Mouse (Mus musculus): ENCODE data around the gene Pawr. TPM values are rescaled to one million over a fixed set of nuclear protein-coding genes. Genes with fewer than 3 reads are reported as not detected.
"Not testable (repeated sequence)": the region's sequence is repeated elsewhere in the genome, so short reads cannot be mapped to it uniquely, and the experiment has no call there.

Pawr gene
- polyA plus RNA-seq, 1 experiment from 2014 or later, result 4.6 TPM

- Histone ChIP-seq H3K36me3 (no peaks in the 10 kb centered on the region), H3K4me1 (replicated peaks) (peaks cover 8% of the 10 kb centered on the region), H3K4me3 (no peak overlapping the region), H3K27ac (no peak overlapping the region), H3K4me2 (no peak overlapping the region), H3K9ac (no peak overlapping the region), H3K9me3 (no peaks in the 10 kb centered on the region), H3K27me3 (no peaks in the 10 kb centered on the region)
- peak; percentile 52; the same call in 1 of the 2 replicates for ATAC-seq (ENCODE audit: low FRiP score)
- WGBS, result 38% methylated on average over 5 of the region's 5 CpGs
These were observed 103.7 kb downstream of the Pawr start for GRCm38 (mm10) chr10:108435616-108436015.

- Histone ChIP-seq H3K4me1 (replicated peaks) (peaks cover 8% of the 10 kb centered on the region), H3K27me3 (no peaks in the 10 kb centered on the region), H3K4me2 (no peak overlapping the region), H3K9me3 (no peaks in the 10 kb centered on the region), H3K9ac (no peak overlapping the region), H3K27ac (no peak overlapping the region), H3K4me3 (no peak overlapping the region), H3K36me3 (no peaks in the 10 kb centered on the region)
- WGBS, result 40% methylated on average over 8 of the region's 8 CpGs
- ATAC-seq (ENCODE audit: low FRiP score), result no peak
These were observed 104.4 kb downstream of the Pawr start for GRCm38 (mm10) chr10:108436365-108436764.

GRCm38 (mm10) chr10:108440251-108440650 lies 108.3 kb downstream of the Pawr start:
- not testable (repeated sequence) for H3K4me3 ChIP-seq; H3K4me2 ChIP-seq; H3K36me3 ChIP-seq; ATAC-seq (ENCODE audit: low FRiP score); H3K9me3 ChIP-seq; H3K27me3 ChIP-seq; H3K27ac ChIP-seq; H3K9ac ChIP-seq
- 94% methylated on average over 5 of the region's 5 CpGs for WGBS
- peaks cover 13% of the 10 kb centered on the region for H3K4me1 ChIP-seq (replicated peaks)

GRCm38 (mm10) chr10:108443931-108444876 lies 112.3 kb downstream of the Pawr start:
- H3K4me1 ChIP-seq (replicated peaks), result peaks cover 14% of the 10 kb centered on the region
- peak; percentile 41; the same call in 1 of the 2 replicates for ATAC-seq (ENCODE audit: low FRiP score)
- 38% methylated on average over 19 of the region's 19 CpGs for WGBS
- no peaks in the 10 kb centered on the region for H3K36me3 ChIP-seq
- no peak overlapping the region; the same call in 1 of the 2 replicates for H3K4me3 ChIP-seq
- H3K9me3 ChIP-seq, result no peaks in the 10 kb centered on the region
- H3K27ac ChIP-seq, result no peak overlapping the region
- H3K4me2 ChIP-seq, result peak overlapping the region; percentile 31
- no peaks in the 10 kb centered on the region for H3K27me3 ChIP-seq
- no peak overlapping the region for H3K9ac ChIP-seq

GRCm38 (mm10) chr10:108445123-108445522 lies 113.2 kb downstream of the Pawr start:
- no peak overlapping the region for H3K27ac ChIP-seq
- no peaks in the 10 kb centered on the region for H3K27me3 ChIP-seq
- H3K4me1 ChIP-seq (replicated peaks), result peaks cover 14% of the 10 kb centered on the region
- no peak for ATAC-seq (ENCODE audit: low FRiP score)
- WGBS, result 76% methylated on average over 4 of the region's 4 CpGs
- H3K36me3 ChIP-seq, result no peaks in the 10 kb centered on the region
- H3K4me2 ChIP-seq, result no peak overlapping the region
- no peak overlapping the region for H3K4me3 ChIP-seq
- no peak overlapping the region for H3K9ac ChIP-seq
- H3K9me3 ChIP-seq, result no peaks in the 10 kb centered on the region

- H3K36me3 ChIP-seq, result no peaks in the 10 kb centered on the region
- 73% methylated on average over 10 of the region's 10 CpGs for WGBS
- peaks cover 14% of the 10 kb centered on the region for H3K4me1 ChIP-seq (replicated peaks)
- H3K4me2 ChIP-seq, result no peak overlapping the region
- H3K4me3 ChIP-seq, result no peak overlapping the region
- H3K27ac ChIP-seq, result 0 out of 2 replicates have a peak overlapping the region, but pooled peaks have one; percentile 0
- H3K27me3 ChIP-seq, result no peaks in the 10 kb centered on the region
- no peak for ATAC-seq (ENCODE audit: low FRiP score)
- no peak overlapping the region for H3K9ac ChIP-seq
- H3K9me3 ChIP-seq, result no peaks in the 10 kb centered on the region
These were observed 113.7 kb downstream of the Pawr start for GRCm38 (mm10) chr10:108445606-108446005.

GRCm38 (mm10) chr10:108446041-108446931 lies 114.4 kb downstream of the Pawr start:
- H3K4me1 ChIP-seq (replicated peaks), result peaks cover 14% of the 10 kb centered on the region
- H3K9ac ChIP-seq, result peak overlapping the region; percentile 56; the same call in 1 of the 2 replicates
- WGBS, result 13% methylated on average over 24 of the region's 24 CpGs
- no peaks in the 10 kb centered on the region for H3K9me3 ChIP-seq
- H3K27ac ChIP-seq, result no peak overlapping the region
- peak overlapping the region; percentile 59 for H3K4me2 ChIP-seq
- ATAC-seq (ENCODE audit: low FRiP score), result peak; percentile 62; the same call in 1 of the 2 replicates
- peak overlapping the region; percentile 40 for H3K4me3 ChIP-seq
- H3K36me3 ChIP-seq, result no peaks in the 10 kb centered on the region
- H3K27me3 ChIP-seq, result no peaks in the 10 kb centered on the region

GRCm38 (mm10) chr10:108447211-108447610 lies 115.3 kb downstream of the Pawr start:
- Histone ChIP-seq H3K4me3 (no peak overlapping the region), H3K27me3 (no peaks in the 10 kb centered on the region), H3K4me1 (replicated peaks) (peaks cover 14% of the 10 kb centered on the region), H3K4me2 (no peak overlapping the region), H3K36me3 (no peaks in the 10 kb centered on the region), H3K9ac (no peak overlapping the region), H3K9me3 (no peaks in the 10 kb centered on the region), H3K27ac (no peak overlapping the region)
- 82% methylated on average over 10 of the region's 10 CpGs for WGBS
- no peak for ATAC-seq (ENCODE audit: low FRiP score)

GRCm38 (mm10) chr10:108448421-108448820 lies 116.5 kb downstream of the Pawr start:
- Histone ChIP-seq H3K36me3 (no peaks in the 10 kb centered on the region), H3K9me3 (no peaks in the 10 kb centered on the region), H3K27ac (no peak overlapping the region), H3K9ac (no peak overlapping the region), H3K4me2 (no peak overlapping the region), H3K4me1 (replicated peaks) (peaks cover 14% of the 10 kb centered on the region), H3K4me3 (no peak overlapping the region), H3K27me3 (no peaks in the 10 kb centered on the region)
- ATAC-seq (ENCODE audit: low FRiP score), result no peak
- 84% methylated on average over 11 of the region's 11 CpGs for WGBS

GRCm38 (mm10) chr10:108450401-108450800 lies 118.5 kb downstream of the Pawr start:
- no peak overlapping the region for H3K4me3 ChIP-seq
- H3K27ac ChIP-seq, result no peak overlapping the region
- no peaks in the 10 kb centered on the region for H3K27me3 ChIP-seq
- WGBS, result 92% methylated on average over 4 of the region's 4 CpGs
- no peak overlapping the region for H3K9ac ChIP-seq
- no peak for ATAC-seq (ENCODE audit: low FRiP score)
- no peaks in the 10 kb centered on the region for H3K36me3 ChIP-seq
- H3K9me3 ChIP-seq, result no peaks in the 10 kb centered on the region
- H3K4me1 ChIP-seq (replicated peaks), result peaks cover 5% of the 10 kb centered on the region
- no peak overlapping the region for H3K4me2 ChIP-seq

GRCm38 (mm10) chr10:108451516-108451915 lies 119.6 kb downstream of the Pawr start:
- Histone ChIP-seq H3K4me1 (replicated peaks) (peaks cover 4% of the 10 kb centered on the region), H3K27ac (no peak overlapping the region), H3K9ac (no peak overlapping the region), H3K9me3 (no peaks in the 10 kb centered on the region), H3K27me3 (no peaks in the 10 kb centered on the region), H3K36me3 (no peaks in the 10 kb centered on the region), H3K4me2 (no peak overlapping the region), H3K4me3 (no peak overlapping the region)
- no peak for ATAC-seq (ENCODE audit: low FRiP score)
- WGBS, result 92% methylated on average over 8 of the region's 8 CpGs

GRCm38 (mm10) chr10:108452421-108452820 lies 120.5 kb downstream of the Pawr start:
- no peak for ATAC-seq (ENCODE audit: low FRiP score)
- WGBS, result 87% methylated on average over 9 of the region's 9 CpGs

More at GRCm38 (mm10) chr10:108452421-108452820, 120.5 kb downstream of the Pawr start:
- Histone ChIP-seq H3K9ac (no peak overlapping the region), H3K36me3 (no peaks in the 10 kb centered on the region), H3K4me1 (replicated peaks) (no peaks in the 10 kb centered on the region), H3K4me3 (no peak overlapping the region), H3K27me3 (no peaks in the 10 kb centered on the region), H3K27ac (no peak overlapping the region), H3K9me3 (no peaks in the 10 kb centered on the region), H3K4me2 (no peak overlapping the region)
